ENCODE assay signal across 22 mouse cellular contexts in genomic region chr1:35855650-35856049, GRCm38 (mm10).
DNase-seq lines count a peak whose midpoint lies in the region; ATAC-seq and TF ChIP-seq lines count a peak whose summit lies in the region.
"Had no signal": no experiment of that assay in that cellular context is flagged by ENCODE, and none has a peak within 500 bp of the region (broad histone marks: within the 10 kb centered on the region; RNA-seq: fewer than 3 reads in every experiment).

No protein-coding gene starts in this region.

- DNase-seq in heart, embryonic 10.5 days (ENCODE audit: low spot score) = peak; percentile 39
- no peak for DNase-seq in heart, adult 18-20 months
- peak; percentile 28 for DNase-seq in intestine, embryonic 14.5 days (ENCODE audit: low spot score)
- DNase-seq in neural tube, embryonic 10.5 days (ENCODE audit: extremely low spot score, low spot score) = no peak
- DNase-seq in limb, embryonic 10.5 days (ENCODE audit: low spot score) = peak; percentile 15
- no peak for DNase-seq in lung, postnatal 14 days
- DNase-seq: adrenal gland, adult 8-10 months; adrenal gland, postnatal 14 days; adrenal gland, postnatal 36 days; cerebellum, adult 11-12 months; cerebellum, adult 2 months; cerebellum, adult 9-10 months; cerebellum, postnatal 10 days; cerebellum, postnatal 25 days had no signal

- no peaks in the 10 kb centered on the region for H3K27me3 ChIP-seq in heart, embryonic 10.5 days (ENCODE audit: insufficient read depth, poor library complexity, severe bottlenecking)
- no peaks in the 10 kb centered on the region for H3K27me3 ChIP-seq in intestine, embryonic 14.5 days (replicated peaks; ENCODE audit: control insufficient read depth, insufficient read depth, low read length)
- H3K27me3 ChIP-seq in intestine, postnatal 0 days (replicated peaks; ENCODE audit: control insufficient read depth, insufficient read depth, low read length) = no peaks in the 10 kb centered on the region
- no peaks in the 10 kb centered on the region for H3K27me3 ChIP-seq in neural tube, embryonic 14.5 days (ENCODE audit: control insufficient read depth, insufficient read depth, low read length)
- H3K27me3 ChIP-seq in limb, embryonic 10.5 days (ENCODE audit: low read depth, poor library complexity, severe bottlenecking) = no peaks in the 10 kb centered on the region
- H3K27me3 ChIP-seq: embryonic facial prominence, embryonic 12.5 days; forebrain, embryonic 13.5 days; forebrain, embryonic 15.5 days; Patski had no signal

- H3K36me3 ChIP-seq in heart, embryonic 10.5 days = no peaks in the 10 kb centered on the region
- no peaks in the 10 kb centered on the region for H3K36me3 ChIP-seq in intestine, embryonic 14.5 days (ENCODE audit: control insufficient read depth, insufficient read depth, low read length)
- H3K36me3 ChIP-seq in intestine, postnatal 0 days (ENCODE audit: control insufficient read depth, insufficient read depth) = no peaks in the 10 kb centered on the region
- H3K36me3 ChIP-seq in neural tube, embryonic 14.5 days (ENCODE audit: control insufficient read depth, insufficient read depth, low read length) = no peaks in the 10 kb centered on the region
- no peaks in the 10 kb centered on the region for H3K36me3 ChIP-seq in limb, embryonic 10.5 days
- H3K36me3 ChIP-seq: embryonic facial prominence, embryonic 10.5 days; embryonic facial prominence, embryonic 12.5 days; forebrain, embryonic 15.5 days had no signal

- WGBS in heart, embryonic 10.5 days = 69% methylated on average over 4 of the region's 4 CpGs
- WGBS in intestine, embryonic 14.5 days = 76% methylated on average over 4 of the region's 4 CpGs
- 82% methylated on average over 4 of the region's 4 CpGs for WGBS in intestine, postnatal 0 days
- WGBS in neural tube, embryonic 14.5 days = 63% methylated on average over 4 of the region's 4 CpGs
- WGBS in limb, embryonic 10.5 days = 89% methylated on average over 4 of the region's 4 CpGs

- no peak overlapping the region for H3K4me2 ChIP-seq in intestine, embryonic 14.5 days (ENCODE audit: low read length)
- H3K4me2 ChIP-seq in intestine, postnatal 0 days (replicated peaks; ENCODE audit: low read depth) = no peak overlapping the region
- H3K4me2 ChIP-seq in neural tube, embryonic 14.5 days (ENCODE audit: low read depth, low read length) = no peak overlapping the region
- H3K4me2 ChIP-seq: embryonic facial prominence, embryonic 12.5 days; forebrain, embryonic 13.5 days; forebrain, embryonic 15.5 days had no signal

- no peak for ATAC-seq in intestine, embryonic 14.5 days (replicated peaks; ENCODE audit: low FRiP score, low TSS enrichment, low read depth)
- no peak for ATAC-seq in intestine, postnatal 0 days
- peak; percentile 46; the same call in 1 of the 2 replicates for ATAC-seq in neural tube, embryonic 14.5 days (ENCODE audit: low read depth)
- ATAC-seq: activated CD4-positive, CD25-positive, alpha-beta regulatory T cell, adult 4 months; forebrain, embryonic 13.5 days; forebrain, embryonic 15.5 days; Patski had no signal

- peaks cover 18% of the 10 kb centered on the region for H3K4me1 ChIP-seq in heart, embryonic 10.5 days
- H3K4me1 ChIP-seq in intestine, embryonic 14.5 days (replicated peaks; ENCODE audit: control insufficient read depth, insufficient read depth, low read length) = no peaks in the 10 kb centered on the region
- H3K4me1 ChIP-seq in intestine, postnatal 0 days (replicated peaks; ENCODE audit: control insufficient read depth, insufficient read depth, low read length) = no peaks in the 10 kb centered on the region
- H3K4me1 ChIP-seq in neural tube, embryonic 14.5 days (ENCODE audit: control insufficient read depth, insufficient read depth, low read length) = no peaks in the 10 kb centered on the region
- H3K4me1 ChIP-seq in limb, embryonic 10.5 days = no peaks in the 10 kb centered on the region
- H3K4me1 ChIP-seq: embryonic facial prominence, embryonic 12.5 days; forebrain, embryonic 13.5 days; forebrain, embryonic 15.5 days had no signal

- H3K9ac ChIP-seq in intestine, embryonic 14.5 days (ENCODE audit: low read length) = no peak overlapping the region
- H3K9ac ChIP-seq in intestine, postnatal 0 days (ENCODE audit: low read depth, low read length) = no peak overlapping the region
- H3K9ac ChIP-seq in neural tube, embryonic 14.5 days (replicated peaks; ENCODE audit: low read depth, low read length) = no peak overlapping the region
- H3K9ac ChIP-seq: embryonic facial prominence, embryonic 12.5 days; forebrain, embryonic 13.5 days; forebrain, embryonic 15.5 days had no signal

- no peak overlapping the region for H3K4me3 ChIP-seq in heart, embryonic 10.5 days
- H3K4me3 ChIP-seq in intestine, embryonic 14.5 days (ENCODE audit: low read depth, low read length) = no peak overlapping the region
- no peak overlapping the region for H3K4me3 ChIP-seq in intestine, postnatal 0 days (ENCODE audit: low read depth, low read length)
- no peak overlapping the region for H3K4me3 ChIP-seq in neural tube, embryonic 14.5 days (ENCODE audit: low read depth, low read length)
- no peak overlapping the region for H3K4me3 ChIP-seq in limb, embryonic 10.5 days
- H3K4me3 ChIP-seq: embryonic facial prominence, embryonic 10.5 days; embryonic facial prominence, embryonic 12.5 days; forebrain, embryonic 13.5 days; forebrain, embryonic 15.5 days had no signal

- no peaks in the 10 kb centered on the region for H3K9me3 ChIP-seq in heart, embryonic 10.5 days
- H3K9me3 ChIP-seq in intestine, embryonic 14.5 days (ENCODE audit: control insufficient read depth, low read length) = no peaks in the 10 kb centered on the region
- H3K9me3 ChIP-seq in intestine, postnatal 0 days (ENCODE audit: control insufficient read depth) = no peaks in the 10 kb centered on the region
- H3K9me3 ChIP-seq in neural tube, embryonic 14.5 days (ENCODE audit: control insufficient read depth, low read length) = no peaks in the 10 kb centered on the region
- H3K9me3 ChIP-seq in limb, embryonic 10.5 days (replicated peaks) = no peaks in the 10 kb centered on the region
- H3K9me3 ChIP-seq: embryonic facial prominence, embryonic 10.5 days; embryonic facial prominence, embryonic 12.5 days; forebrain, embryonic 13.5 days; forebrain, embryonic 15.5 days had no signal

- TF ChIP-seq CTCF in intestine, postnatal 0 days (IDR thresholded peaks at IDR 0.05; ENCODE audit: low read depth) = no peak

- no peak overlapping the region for H3K27ac ChIP-seq in heart, embryonic 10.5 days
- H3K27ac ChIP-seq in intestine, embryonic 14.5 days (ENCODE audit: low read depth) = no peak overlapping the region
- no peak overlapping the region for H3K27ac ChIP-seq in intestine, postnatal 0 days (ENCODE audit: low read depth, low read length)
- no peak overlapping the region for H3K27ac ChIP-seq in neural tube, embryonic 14.5 days (ENCODE audit: low read depth, low read length)
- no peak overlapping the region for H3K27ac ChIP-seq in limb, embryonic 10.5 days
- H3K27ac ChIP-seq: embryonic facial prominence, embryonic 10.5 days; embryonic facial prominence, embryonic 12.5 days; forebrain, embryonic 13.5 days; forebrain, embryonic 15.5 days had no signal

Comparison
In these comparisons a context has a peak if more than half of its experiments do, and no peak if none do; other contexts are left out.
1. DNase-seq: peak in heart, embryonic 10.5 days (single experiment), intestine, embryonic 14.5 days (single experiment) and limb, embryonic 10.5 days (single experiment); none in heart, adult 18-20 months (0 of 2), neural tube, embryonic 10.5 days (single experiment) and lung, postnatal 14 days (single experiment).